Mouse (Mus musculus) heart, postnatal 0 days (tissue): ENCODE results near the gene Olfr986.

Experiments used
- CTCF ChIP-seq: IDR thresholded peaks from 2 replicates; pipeline ENCODE4 v1.5.1; 2016; ENCODE audit warnings: antibody characterized with exemption, control low read depth, low read depth
- EP300 ChIP-seq: IDR thresholded peaks from 2 replicates; pipeline ENCODE4 v1.6.1; 2016; ENCODE audit warnings: antibody characterized with exemption, low read depth

DNA sequence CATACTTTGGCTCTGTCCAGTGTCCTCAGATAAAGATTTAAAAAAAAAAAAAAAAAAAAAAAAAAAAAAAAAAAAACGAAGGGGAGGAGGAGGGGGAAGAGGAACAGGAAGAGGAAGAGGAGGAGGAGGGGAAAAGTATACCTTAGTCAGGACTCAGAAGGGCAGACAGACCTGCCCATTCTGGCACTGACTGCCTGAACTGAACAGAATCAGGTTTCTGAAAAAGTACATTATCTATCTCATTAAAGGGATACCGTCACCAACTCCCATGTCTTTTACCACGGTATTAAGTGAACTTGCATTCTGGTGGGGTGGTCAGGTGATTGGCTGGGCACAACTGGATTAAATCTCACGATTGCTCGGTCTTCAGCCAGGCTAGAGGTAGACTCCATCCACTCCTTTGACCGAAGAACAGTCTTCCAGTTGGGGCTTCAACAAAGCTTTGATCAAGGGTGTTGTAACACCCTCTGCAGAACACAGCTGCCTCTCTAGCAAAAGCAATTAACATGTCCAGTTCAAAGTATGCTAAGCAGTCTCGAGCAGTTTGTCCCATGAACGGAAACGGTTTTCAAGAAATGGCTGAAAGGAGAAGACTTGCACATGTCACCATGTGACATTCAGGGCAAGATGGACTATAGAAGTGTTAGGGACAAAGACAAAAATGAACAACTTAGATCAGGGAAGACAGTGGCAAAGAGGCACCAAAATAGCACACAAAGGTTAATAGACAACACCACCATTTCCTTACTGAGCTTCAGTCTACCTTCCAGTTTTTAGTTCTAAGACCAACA lies 10.6 kb downstream of the Olfr986 start:
- TF ChIP-seq CTCF (no peak), EP300 (no peak)
